In genomic region chr19:4119716-4120487, GRCm38 (mm10) we compare ENCODE assay signal across 11 mouse cellular contexts. TPM values are rescaled to one million over a fixed set of nuclear protein-coding genes. Genes with fewer than 3 reads are reported as not detected.
A peak's percentile ranks its signal among the peaks of the same experiment; 100 is the strongest.
DNase-seq lines count a peak whose midpoint lies in the region; ATAC-seq and TF ChIP-seq lines count a peak whose summit lies in the region.
"Had no signal": no experiment of that assay in that cellular context is flagged by ENCODE, and none has a peak within 500 bp of the region (broad histone marks: within the 10 kb centered on the region; RNA-seq: fewer than 3 reads in every experiment).

No protein-coding gene starts in this region.

- intact Hi-C loops in heart, postnatal 14 days (cut with DNase I): no loop called here

- peak overlapping the region; percentile 62; the same call in 1 of the 2 replicates for H3K4me3 ChIP-seq in heart, embryonic 10.5 days
- H3K4me3 ChIP-seq in spleen, adult 2 months (ENCODE audit: extremely low read depth, insufficient read depth, insufficient read length): peak overlapping the region; percentile 8
- H3K4me3 ChIP-seq in limb, embryonic 13.5 days: no peak overlapping the region

- no peak for DNase-seq in heart, embryonic 10.5 days (ENCODE audit: low spot score)
- no peak for DNase-seq in heart, postnatal 14 days
- peak; percentile 9 to 69 for DNase-seq in spleen, adult 2 months (ENCODE audit: low read depth in 1 of 2, low spot score in 2 of 2)
- DNase-seq in spleen, postnatal 10 days (ENCODE audit: low spot score in 2 of 2): no peak
- peak; percentile 48 for DNase-seq in thymus, postnatal 14 days
- DNase-seq in kidney, adult 18-20 months: no peak
- DNase-seq: adrenal gland, postnatal 14 days; kidney, postnatal 10 days had no signal

- no peak overlapping the region for H3K27ac ChIP-seq in heart, embryonic 10.5 days
- H3K27ac ChIP-seq in spleen, adult 2 months (ENCODE audit: insufficient read depth, low read length): peak overlapping the region; percentile 99
- no peak overlapping the region for H3K27ac ChIP-seq in limb, embryonic 13.5 days

- peaks cover 38% of the 10 kb centered on the region for H3K36me3 ChIP-seq in heart, embryonic 10.5 days
- H3K36me3 ChIP-seq in spleen, adult 2 months (ENCODE audit: control insufficient read depth, insufficient read depth, low read length): peaks cover 16% of the 10 kb centered on the region
- H3K36me3 ChIP-seq in limb, embryonic 13.5 days: peaks cover 39% of the 10 kb centered on the region

- no peaks in the 10 kb centered on the region for H3K27me3 ChIP-seq in heart, embryonic 10.5 days (ENCODE audit: insufficient read depth, poor library complexity, severe bottlenecking)
- H3K27me3 ChIP-seq in spleen, adult 2 months (ENCODE audit: control insufficient read depth, insufficient read depth, low read length): no peaks in the 10 kb centered on the region
- no peaks in the 10 kb centered on the region for H3K27me3 ChIP-seq in limb, embryonic 13.5 days
- H3K27me3 ChIP-seq: CH12.LX had no signal

- 81% methylated on average over 6 of the region's 6 CpGs for WGBS in heart, embryonic 10.5 days
- 30% methylated on average over 6 of the region's 6 CpGs for WGBS in spleen, adult 2 months
- 85% methylated on average over 6 of the region's 6 CpGs for WGBS in limb, embryonic 13.5 days

- H3K4me2 ChIP-seq in limb, embryonic 13.5 days (replicated peaks): peak overlapping the region; percentile 63

- no peak for TF ChIP-seq POLR2A in spleen, adult 2 months (IDR thresholded peaks at IDR 0.05; ENCODE audit: low read depth, low read length)

- peaks cover 15% of the 10 kb centered on the region; the same call in 1 of the 2 replicates for H3K4me1 ChIP-seq in heart, embryonic 10.5 days
- peaks cover 30% of the 10 kb centered on the region for H3K4me1 ChIP-seq in spleen, adult 2 months (ENCODE audit: control insufficient read depth, insufficient read depth, insufficient read length)
- H3K4me1 ChIP-seq in limb, embryonic 13.5 days: peaks cover 22% of the 10 kb centered on the region

- H3K9ac ChIP-seq in limb, embryonic 13.5 days: 0 out of 2 replicates have a peak overlapping the region, but pooled peaks have one; percentile 31

- no peak for ATAC-seq in limb, embryonic 13.5 days (ENCODE audit: low FRiP score, low read depth)
- no peak for ATAC-seq in erythroblast, adult 5-6 weeks (replicated peaks; ENCODE audit: low FRiP score, poor library complexity, severe bottlenecking)

- no peaks in the 10 kb centered on the region for H3K9me3 ChIP-seq in heart, embryonic 10.5 days
- H3K9me3 ChIP-seq in limb, embryonic 13.5 days: no peaks in the 10 kb centered on the region

- no peak for TF ChIP-seq CTCF in spleen, adult 2 months (IDR thresholded peaks at IDR 0.05; ENCODE audit: extremely low read depth, insufficient read depth, insufficient read length, insufficient replicate concordance)

RNA-seq across cellular contexts. Expression of gene Aip, which starts 5.8 kb away (rescaled TPM):
- polyA plus RNA-seq in heart, embryonic 10.5 days (2016; fragmentation: Nextera tagmentation; extraction: Ambion mirVana): 89.7 and 93.8 TPM in 2 replicates
- total RNA-seq in heart, postnatal 14 days (2021): 10 to 100 TPM; 47.0 to 60.6 TPM
- polyA plus RNA-seq in spleen, adult 2 months (2012; rRNA removed): 85.3 and 99.6 TPM in 2 replicates
- 98.5 and 105 TPM in 2 replicates for polyA plus RNA-seq in limb, embryonic 13.5 days (2015; fragmentation: Nextera tagmentation; extraction: Ambion mirVana)
- total RNA-seq in erythroblast, adult 5-6 weeks (2015; ENCODE audit: low replicate concordance): 35.7 and 52.1 TPM in 2 replicates
- total RNA-seq in erythroblast, adult 5-6 weeks (2017; ENCODE audit: low replicate concordance): 20.9 and 49.9 TPM in 2 replicates

RNA-seq across cellular contexts. Expression of gene Gpr152, which starts 19.7 kb away (rescaled TPM):
- polyA plus RNA-seq in heart, embryonic 10.5 days (2016; fragmentation: Nextera tagmentation; extraction: Ambion mirVana): not detected in 2 replicates
- not detected for total RNA-seq in heart, postnatal 14 days (2021)
- polyA plus RNA-seq in spleen, adult 2 months (2012; rRNA removed): 0.09 and 0.11 TPM in 2 replicates
- polyA plus RNA-seq in limb, embryonic 13.5 days (2015; fragmentation: Nextera tagmentation; extraction: Ambion mirVana): not detected in 2 replicates
- not detected in 2 replicates for total RNA-seq in erythroblast, adult 5-6 weeks (2015; ENCODE audit: low replicate concordance)
- not detected in 2 replicates for total RNA-seq in erythroblast, adult 5-6 weeks (2017; ENCODE audit: low replicate concordance)
- total RNA-seq: adrenal gland, postnatal 14 days had no signal

RNA-seq across cellular contexts. Expression of gene Pitpnm1, which starts 20.1 kb away (rescaled TPM):
- polyA plus RNA-seq in heart, embryonic 10.5 days (2016; fragmentation: Nextera tagmentation; extraction: Ambion mirVana): 14.3 and 21.2 TPM in 2 replicates
- total RNA-seq in heart, postnatal 14 days (2021): 10 to 100 TPM; 25.0 to 26.4 TPM
- polyA plus RNA-seq in spleen, adult 2 months (2012; rRNA removed): 358 and 415 TPM in 2 replicates
- 6.6 and 7.3 TPM in 2 replicates for polyA plus RNA-seq in limb, embryonic 13.5 days (2015; fragmentation: Nextera tagmentation; extraction: Ambion mirVana)
- total RNA-seq in erythroblast, adult 5-6 weeks (2015; ENCODE audit: low replicate concordance): 20.1 and 32.7 TPM in 2 replicates
- total RNA-seq in erythroblast, adult 5-6 weeks (2017; ENCODE audit: low replicate concordance): 17.0 and 19.7 TPM in 2 replicates

RNA-seq across cellular contexts. Expression of gene Cdk2ap2, which starts 22.9 kb away (rescaled TPM):
- 67.9 and 86.0 TPM in 2 replicates for polyA plus RNA-seq in heart, embryonic 10.5 days (2016; fragmentation: Nextera tagmentation; extraction: Ambion mirVana)
- total RNA-seq in heart, postnatal 14 days (2021): 10 to 100 TPM; 24.2 to 27.5 TPM
- polyA plus RNA-seq in spleen, adult 2 months (2012; rRNA removed): 247 and 334 TPM in 2 replicates
- polyA plus RNA-seq in limb, embryonic 13.5 days (2015; fragmentation: Nextera tagmentation; extraction: Ambion mirVana): 56.8 TPM in 2 replicates
- 51.9 and 92.4 TPM in 2 replicates for total RNA-seq in erythroblast, adult 5-6 weeks (2015; ENCODE audit: low replicate concordance)
- total RNA-seq in erythroblast, adult 5-6 weeks (2017; ENCODE audit: low replicate concordance): 11.8 and 18.7 TPM in 2 replicates

RNA-seq across cellular contexts. Expression of gene Cabp4, which starts 23.9 kb away (rescaled TPM):
- not detected in 2 replicates for polyA plus RNA-seq in heart, embryonic 10.5 days (2016; fragmentation: Nextera tagmentation; extraction: Ambion mirVana)
- not detected for total RNA-seq in heart, postnatal 14 days (2021)
- 1.9 and 2.2 TPM in 2 replicates for polyA plus RNA-seq in spleen, adult 2 months (2012; rRNA removed)
- polyA plus RNA-seq in limb, embryonic 13.5 days (2015; fragmentation: Nextera tagmentation; extraction: Ambion mirVana): 0.05 and 0.13 TPM in 2 replicates
- total RNA-seq in erythroblast, adult 5-6 weeks (2015; ENCODE audit: low replicate concordance): not detected in 2 replicates
- total RNA-seq in erythroblast, adult 5-6 weeks (2017; ENCODE audit: low replicate concordance): 0.43 TPM in 1 of 2 replicates, not detected in the other

Comparison
In these comparisons a context has a peak if more than half of its experiments do, and no peak if none do; other contexts are left out.
1. DNase-seq: peak in spleen, adult 2 months (2 of 2) and thymus, postnatal 14 days (single experiment); none in heart, embryonic 10.5 days (single experiment), heart, postnatal 14 days (0 of 2), spleen, postnatal 10 days (0 of 2) and kidney, adult 18-20 months (single experiment).
2. RNA of gene Pitpnm1, which starts 20.1 kb away (polyA plus RNA-seq): 358 to 415 TPM in spleen, adult 2 months; 14.3 to 21.2 TPM in heart, embryonic 10.5 days and 6.6 to 7.3 TPM in limb, embryonic 13.5 days; every median in the first group is over 10 times any median in the second.